11 mouse cellular contexts compared by ENCODE assay signal in the genomic region with DNA sequence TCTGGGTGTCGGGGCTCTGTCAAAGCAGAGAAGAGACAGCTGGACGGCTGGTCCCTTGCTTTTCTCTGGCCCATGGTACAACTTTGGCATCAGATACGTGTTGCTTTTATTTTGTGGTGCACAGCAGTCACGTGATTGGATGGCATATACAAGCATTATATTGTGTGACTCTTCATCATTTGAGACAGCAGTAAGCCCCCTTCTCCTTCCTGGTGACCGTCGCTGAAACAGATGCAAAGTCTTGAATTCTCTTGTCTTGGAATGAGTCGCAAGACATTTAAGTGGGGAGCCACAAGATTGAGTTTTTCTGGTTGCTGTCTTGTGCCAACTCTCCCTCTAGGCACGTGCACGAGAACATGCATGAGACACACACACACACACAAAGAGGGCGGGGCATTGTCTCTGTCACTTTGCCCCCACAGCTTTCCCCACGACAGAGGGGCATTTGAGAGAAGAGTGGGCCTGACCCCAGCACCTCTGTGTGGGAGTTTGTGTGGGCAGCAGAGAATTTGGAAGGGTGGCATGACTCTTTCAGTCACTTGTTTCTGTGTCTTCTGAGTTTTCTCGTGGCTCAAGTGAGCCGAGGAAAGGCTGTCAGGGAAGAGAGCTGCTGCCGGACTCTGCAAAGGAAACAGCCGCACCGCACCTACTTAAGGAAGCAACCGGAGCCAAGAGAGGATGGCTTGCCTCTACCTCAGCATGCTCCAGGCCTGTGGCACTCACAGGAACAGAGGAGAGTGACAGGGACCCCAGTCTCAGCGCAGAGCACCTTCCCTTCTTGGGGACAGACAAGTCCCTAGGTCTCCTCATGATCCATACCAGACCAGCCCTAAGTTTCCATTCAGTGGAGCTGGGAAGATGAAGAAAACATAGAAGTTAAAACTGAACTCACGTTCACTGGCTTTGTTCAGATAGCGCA. TPM values are rescaled to one million over a fixed set of nuclear protein-coding genes. Genes with fewer than 3 reads are reported as not detected.
DNase-seq lines count a peak whose midpoint lies in the region; ATAC-seq and TF ChIP-seq lines count a peak whose summit lies in the region.
"Had no signal": no experiment of that assay in that cellular context is flagged by ENCODE, and none has a peak within 500 bp of the region (broad histone marks: within the 10 kb centered on the region; RNA-seq: fewer than 3 reads in every experiment).

No protein-coding gene starts in this region.

- 33% methylated on average over 20 of the region's 20 CpGs for WGBS in kidney, postnatal 0 days
- 40% methylated on average over 20 of the region's 20 CpGs for WGBS in intestine, embryonic 14.5 days

- no peak for DNase-seq in kidney, postnatal 0 days (ENCODE audit: low spot score)
- DNase-seq in kidney, adult 18-20 months = no peak
- no peak for DNase-seq in intestine, embryonic 14.5 days (ENCODE audit: low spot score)
- DNase-seq in urinary bladder, postnatal 36 days (ENCODE audit: low spot score in 2 of 2) = no peak

- H3K27ac ChIP-seq in kidney, postnatal 0 days = peak overlapping the region; percentile 86
- H3K27ac ChIP-seq in intestine, embryonic 14.5 days (ENCODE audit: low read depth) = peak overlapping the region; percentile 82

- H3K36me3 ChIP-seq in erythroblast, embryonic 14.5 days (ENCODE audit: control insufficient read depth) = peaks cover 17% of the 10 kb centered on the region
- 0 out of 2 replicates have a peak, but pooled peaks cover 4% of the 10 kb centered on the region for H3K36me3 ChIP-seq in kidney, postnatal 0 days (ENCODE audit: insufficient read depth, low read length)
- no peaks in the 10 kb centered on the region for H3K36me3 ChIP-seq in intestine, embryonic 14.5 days (ENCODE audit: control insufficient read depth, insufficient read depth, low read length)

- peak overlapping the region; percentile 57 for H3K4me3 ChIP-seq in erythroblast, embryonic 14.5 days (replicated peaks)
- peak overlapping the region; percentile 8; the same call in 1 of the 2 replicates for H3K4me3 ChIP-seq in kidney, postnatal 0 days (replicated peaks; ENCODE audit: low read depth, low read length)
- peak overlapping the region; percentile 16; the same call in 1 of the 2 replicates for H3K4me3 ChIP-seq in intestine, embryonic 14.5 days (ENCODE audit: low read depth, low read length)
- H3K4me3 ChIP-seq: layer of hippocampus, adult 2 months; midbrain, embryonic 10.5 days had no signal

- H3K9ac ChIP-seq in kidney, postnatal 0 days (ENCODE audit: low read depth, low read length) = no peak overlapping the region
- H3K9ac ChIP-seq in intestine, embryonic 14.5 days (ENCODE audit: low read length) = no peak overlapping the region

- H3K9me3 ChIP-seq in erythroblast, embryonic 14.5 days (ENCODE audit: control insufficient read depth, low read length) = no peaks in the 10 kb centered on the region
- no peaks in the 10 kb centered on the region for H3K9me3 ChIP-seq in kidney, postnatal 0 days (replicated peaks; ENCODE audit: low read length)
- H3K9me3 ChIP-seq in intestine, embryonic 14.5 days (ENCODE audit: control insufficient read depth, low read length) = no peaks in the 10 kb centered on the region
- H3K9me3 ChIP-seq: midbrain, embryonic 10.5 days had no signal

- H3K4me1 ChIP-seq in erythroblast, embryonic 14.5 days (ENCODE audit: control insufficient read depth) = peaks cover 45% of the 10 kb centered on the region
- peaks cover 19% of the 10 kb centered on the region for H3K4me1 ChIP-seq in kidney, postnatal 0 days (replicated peaks; ENCODE audit: insufficient read depth, low read length)
- H3K4me1 ChIP-seq in intestine, embryonic 14.5 days (replicated peaks; ENCODE audit: control insufficient read depth, insufficient read depth, low read length) = peaks cover 20% of the 10 kb centered on the region

- peak overlapping the region; percentile 41 for H3K4me2 ChIP-seq in kidney, postnatal 0 days (ENCODE audit: low read length)
- H3K4me2 ChIP-seq in intestine, embryonic 14.5 days (ENCODE audit: low read length) = peak overlapping the region; percentile 38

- H3K27me3 ChIP-seq in erythroblast, embryonic 14.5 days (ENCODE audit: control insufficient read depth) = no peaks in the 10 kb centered on the region
- no peaks in the 10 kb centered on the region for H3K27me3 ChIP-seq in kidney, postnatal 0 days (ENCODE audit: insufficient read depth, low read length)
- no peaks in the 10 kb centered on the region for H3K27me3 ChIP-seq in intestine, embryonic 14.5 days (replicated peaks; ENCODE audit: control insufficient read depth, insufficient read depth, low read length)
- H3K27me3 ChIP-seq: Patski had no signal

- ATAC-seq in erythroblast, adult 5-6 weeks (replicated peaks; ENCODE audit: low FRiP score, poor library complexity, severe bottlenecking) = no peak
- no peak for ATAC-seq in kidney, postnatal 0 days (replicated peaks; ENCODE audit: low FRiP score, low read depth)
- no peak for ATAC-seq in intestine, embryonic 14.5 days (replicated peaks; ENCODE audit: low FRiP score, low TSS enrichment, low read depth)
- ATAC-seq in megakaryocyte progenitor cell, adult 5-6 weeks (replicated peaks; ENCODE audit: poor library complexity) = peak; percentile 20
- no peak for ATAC-seq in inflammation-experienced regulatory T-cells, adult 6 months

- no peak for TF ChIP-seq CTCF in kidney, postnatal 0 days (IDR thresholded peaks at IDR 0.05; ENCODE audit: low read depth)

RNA-seq across cellular contexts. Expression of a gene that starts 9.8 kb away (rescaled TPM):
- 0.16 and 0.30 TPM in 2 replicates for polyA plus RNA-seq in erythroblast, embryonic 14.5 days (2012)
- total RNA-seq in erythroblast, adult 5-6 weeks (2015; ENCODE audit: low replicate concordance) = 3.8 and 12.3 TPM in 2 replicates
- total RNA-seq in erythroblast, adult 5-6 weeks (2017; ENCODE audit: low replicate concordance) = 5.7 and 9.3 TPM in 2 replicates
- polyA plus RNA-seq in kidney, postnatal 0 days (2015; fragmentation: Nextera tagmentation; extraction: Ambion mirVana) = 12.5 and 13.2 TPM in 2 replicates
- 21.2 and 23.9 TPM in 2 replicates for polyA plus RNA-seq in intestine, embryonic 14.5 days (2014; fragmentation: Nextera tagmentation; extraction: Ambion mirVana)
- total RNA-seq in megakaryocyte progenitor cell, adult 5-6 weeks (2015) = 12.0 and 12.8 TPM in 2 replicates
- total RNA-seq in megakaryocyte progenitor cell, adult 5-6 weeks (2017) = 12.1 and 13.5 TPM in 2 replicates
- polyA plus RNA-seq in inflammation-experienced regulatory T-cells, adult 6 months (2017; shearing (Covaris generic)) = 10 to 100 TPM; 22.2 to 26.2 (median 25.0) TPM

Comparison
In these comparisons a context has a peak if more than half of its experiments do, and no peak if none do; other contexts are left out.
1. RNA of a gene that starts 9.8 kb away (polyA plus RNA-seq): 22.2 to 26.2 TPM in inflammation-experienced regulatory T-cells, adult 6 months, 21.2 to 23.9 TPM in intestine, embryonic 14.5 days and 12.5 to 13.2 TPM in kidney, postnatal 0 days; 0.16 to 0.30 TPM in erythroblast, embryonic 14.5 days; every median in the first group is over 10 times any median in the second.
2. Peak in every context shown above with its lines, with median percentiles within 50 percentile points of each other: H3K4me3 ChIP-seq.